Mouse (Mus musculus): ENCODE data around the gene Ltb4r2. TPM values are rescaled to one million over a fixed set of nuclear protein-coding genes. Genes with fewer than 3 reads are reported as not detected.

Ltb4r2 gene
- polyA plus RNA-seq, 1 experiment from 2014 or later, result 0.67 TPM

DNA sequence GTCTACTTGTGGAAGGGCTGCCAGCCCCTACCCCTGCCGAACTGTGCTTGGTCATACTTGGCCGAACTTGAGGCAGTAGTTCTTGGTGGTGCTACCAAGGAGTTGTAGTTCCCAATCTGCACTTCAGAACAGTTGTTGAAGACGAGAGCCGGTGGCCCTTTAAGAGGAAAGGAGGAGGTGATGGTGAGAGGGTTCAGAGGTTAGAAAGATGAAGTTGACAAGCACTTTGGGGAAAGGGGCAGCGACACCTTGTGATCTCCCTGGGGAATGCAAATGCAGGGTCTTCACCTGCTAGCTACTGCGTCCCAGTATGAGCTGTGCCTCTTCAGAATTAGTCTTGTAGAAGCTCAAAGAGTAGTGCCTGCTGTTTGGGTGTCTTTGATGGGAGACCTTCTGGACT is 24.0 kb downstream of the Ltb4r2 start:
- peaks cover 16% of the 10 kb centered on the region for H3K4me1 ChIP-seq
- no peak overlapping the region for H3K4me2 ChIP-seq
- H3K9me3 ChIP-seq, result no peaks in the 10 kb centered on the region
- no peak for ATAC-seq (replicated peaks)
- H3K4me3 ChIP-seq, result no peak overlapping the region
- no peak overlapping the region for H3K27ac ChIP-seq
- no peak overlapping the region for H3K9ac ChIP-seq
- 21% methylated on average over 6 of the region's 6 CpGs for WGBS
- peaks cover 85% of the 10 kb centered on the region for H3K27me3 ChIP-seq (replicated peaks)
- no peaks in the 10 kb centered on the region for H3K36me3 ChIP-seq (replicated peaks)

DNA sequence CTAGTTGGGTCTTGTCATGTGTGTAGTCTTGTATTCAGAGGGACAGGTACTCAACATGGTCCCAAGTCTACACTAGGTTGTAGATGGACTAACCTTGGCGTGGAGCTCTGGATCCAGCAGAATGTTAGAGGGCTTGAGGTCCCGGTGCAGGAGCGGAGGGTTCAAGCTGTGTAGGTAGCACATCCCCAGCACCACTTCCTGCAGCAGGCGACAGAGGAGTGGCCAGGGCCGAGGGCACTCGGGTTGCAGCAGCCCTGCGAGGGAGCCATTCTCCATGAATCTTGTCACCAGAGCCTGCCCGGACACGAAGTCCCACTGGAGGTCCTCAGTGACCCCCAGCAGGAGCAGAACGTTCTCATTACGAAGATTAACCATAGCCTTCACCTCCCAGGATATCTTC is 26.5 kb downstream of the Ltb4r2 start:
- Histone ChIP-seq H3K27ac (no peak overlapping the region), H3K27me3 (replicated peaks) (peaks cover 71% of the 10 kb centered on the region), H3K4me3 (no peak overlapping the region), H3K9me3 (no peaks in the 10 kb centered on the region), H3K36me3 (replicated peaks) (no peaks in the 10 kb centered on the region), H3K4me2 (no peak overlapping the region), H3K4me1 (peaks cover 11% of the 10 kb centered on the region), H3K9ac (no peak overlapping the region)
- no peak for ATAC-seq (replicated peaks)
- WGBS, result 33% methylated on average over 11 of the region's 11 CpGs

DNA sequence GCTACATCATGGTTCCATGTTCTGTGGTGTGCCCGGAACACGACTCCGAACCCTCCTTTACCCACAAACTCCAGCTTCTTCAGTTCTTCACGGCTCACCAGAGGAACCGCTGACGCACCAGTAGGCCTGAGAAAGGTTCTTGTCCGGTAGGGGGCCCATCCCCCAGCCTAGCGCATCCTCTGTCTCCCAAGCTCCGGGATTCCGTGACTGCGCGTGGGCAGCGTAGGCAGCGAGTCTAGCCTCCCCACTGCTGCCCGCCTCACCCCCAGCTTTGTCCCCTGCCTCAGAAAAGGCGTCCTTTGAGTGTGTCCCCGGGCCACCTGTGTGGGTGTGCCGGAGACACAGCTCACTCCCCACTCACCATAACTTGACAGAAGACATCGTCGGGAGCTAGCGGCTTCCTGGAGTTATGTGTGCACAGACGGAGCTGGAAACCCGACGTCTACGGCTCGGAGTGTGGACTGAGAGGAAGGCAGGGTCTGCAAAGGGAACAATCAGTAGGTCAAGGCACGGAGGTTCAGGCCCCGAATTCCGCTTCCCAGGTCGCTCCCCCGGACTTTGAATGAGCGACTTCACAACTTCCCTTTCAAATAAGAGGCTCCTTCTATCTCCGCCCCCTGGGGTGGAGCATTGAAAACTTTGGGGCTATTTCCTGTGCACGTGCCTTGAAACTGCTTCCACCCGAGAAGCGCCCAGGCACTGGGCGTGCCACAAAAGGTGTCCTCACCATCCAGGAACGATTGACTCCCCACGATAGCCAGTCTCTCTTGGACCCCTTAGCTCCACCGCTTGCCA is 27.2 kb downstream of the Ltb4r2 start, which contains the start of gene Ripk3:
Gene Ripk3, minus strand, starts transcription at position 610 of the 795 bp plus-strand sequence.
- 5% methylated on average over 40 of the region's 40 CpGs for WGBS
- H3K4me2 ChIP-seq, result peak within 1 kb of the TSS; percentile 39
- H3K4me1 ChIP-seq, result peaks cover 8% of the 10 kb centered on the region
- no peaks in the 10 kb centered on the region for H3K9me3 ChIP-seq
- no peak for ATAC-seq (replicated peaks)
- no peak within 1 kb of the TSS for H3K9ac ChIP-seq
- H3K36me3 ChIP-seq (replicated peaks), result no peaks in the 10 kb centered on the region
- H3K27ac ChIP-seq, result no peak within 1 kb of the TSS
- H3K4me3 ChIP-seq, result no peak within 1 kb of the TSS; the same call in 1 of the 2 replicates
- peaks cover 64% of the 10 kb centered on the region for H3K27me3 ChIP-seq (replicated peaks)

DNA sequence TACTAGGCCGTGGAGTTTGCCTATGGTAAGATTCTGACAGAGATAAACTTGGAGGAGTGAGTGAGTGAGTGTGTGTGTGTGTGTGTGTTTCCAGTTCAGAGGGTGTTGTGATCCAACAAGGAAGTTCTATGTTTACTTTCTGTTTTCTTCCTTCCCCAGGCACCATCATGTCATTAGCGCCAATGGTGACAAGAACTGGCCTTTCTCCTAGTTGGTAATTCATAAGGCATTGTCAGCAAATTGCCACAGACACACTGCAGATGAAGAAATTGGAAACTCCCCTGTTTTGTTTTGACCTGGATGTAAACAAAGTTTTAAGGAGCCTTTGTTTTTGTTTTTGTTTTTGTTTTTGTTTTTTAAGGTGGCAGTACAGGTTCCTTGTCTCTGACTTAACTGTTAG is 32.2 kb downstream of the Ltb4r2 start:
- H3K36me3 ChIP-seq (replicated peaks), result no peaks in the 10 kb centered on the region
- H3K4me3 ChIP-seq, result no peak overlapping the region
- peaks cover 15% of the 10 kb centered on the region for H3K27me3 ChIP-seq (replicated peaks)
- H3K9me3 ChIP-seq, result no peaks in the 10 kb centered on the region
- no peak for ATAC-seq (replicated peaks)
- no peaks in the 10 kb centered on the region for H3K4me1 ChIP-seq
- no peak overlapping the region for H3K9ac ChIP-seq
- H3K27ac ChIP-seq, result no peak overlapping the region
- WGBS, result 71% methylated on average over 2 of the region's 2 CpGs
- no peak overlapping the region for H3K4me2 ChIP-seq

DNA sequence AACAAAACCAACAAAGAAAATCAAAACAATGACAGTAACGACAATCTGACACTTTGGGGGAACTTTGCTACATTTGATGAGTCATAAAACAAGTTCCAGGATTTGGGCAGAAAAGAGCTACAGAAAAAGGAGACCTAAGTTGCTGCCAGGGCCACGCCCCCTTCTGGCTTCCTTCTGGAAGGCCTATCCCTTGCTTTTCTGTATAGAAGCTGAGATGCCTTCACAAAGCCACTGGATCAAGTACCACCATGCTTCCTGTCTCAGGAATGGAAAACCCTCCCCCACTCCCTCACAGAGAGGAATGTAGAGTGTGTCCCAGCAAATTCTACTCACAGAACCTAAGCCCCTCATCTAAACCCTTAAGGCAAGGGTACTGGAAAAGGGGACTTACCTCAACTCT is 32.7 kb downstream of the Ltb4r2 start:
- H3K36me3 ChIP-seq (replicated peaks), result no peaks in the 10 kb centered on the region
- no peaks in the 10 kb centered on the region for H3K4me1 ChIP-seq
- H3K27ac ChIP-seq, result no peak overlapping the region
- ATAC-seq (replicated peaks), result no peak
- no peaks in the 10 kb centered on the region for H3K9me3 ChIP-seq
- 68% methylated on average over 2 of the region's 2 CpGs for WGBS
- H3K9ac ChIP-seq, result no peak overlapping the region
- H3K27me3 ChIP-seq (replicated peaks), result peaks cover 10% of the 10 kb centered on the region
- H3K4me2 ChIP-seq, result no peak overlapping the region
- no peak overlapping the region for H3K4me3 ChIP-seq

DNA sequence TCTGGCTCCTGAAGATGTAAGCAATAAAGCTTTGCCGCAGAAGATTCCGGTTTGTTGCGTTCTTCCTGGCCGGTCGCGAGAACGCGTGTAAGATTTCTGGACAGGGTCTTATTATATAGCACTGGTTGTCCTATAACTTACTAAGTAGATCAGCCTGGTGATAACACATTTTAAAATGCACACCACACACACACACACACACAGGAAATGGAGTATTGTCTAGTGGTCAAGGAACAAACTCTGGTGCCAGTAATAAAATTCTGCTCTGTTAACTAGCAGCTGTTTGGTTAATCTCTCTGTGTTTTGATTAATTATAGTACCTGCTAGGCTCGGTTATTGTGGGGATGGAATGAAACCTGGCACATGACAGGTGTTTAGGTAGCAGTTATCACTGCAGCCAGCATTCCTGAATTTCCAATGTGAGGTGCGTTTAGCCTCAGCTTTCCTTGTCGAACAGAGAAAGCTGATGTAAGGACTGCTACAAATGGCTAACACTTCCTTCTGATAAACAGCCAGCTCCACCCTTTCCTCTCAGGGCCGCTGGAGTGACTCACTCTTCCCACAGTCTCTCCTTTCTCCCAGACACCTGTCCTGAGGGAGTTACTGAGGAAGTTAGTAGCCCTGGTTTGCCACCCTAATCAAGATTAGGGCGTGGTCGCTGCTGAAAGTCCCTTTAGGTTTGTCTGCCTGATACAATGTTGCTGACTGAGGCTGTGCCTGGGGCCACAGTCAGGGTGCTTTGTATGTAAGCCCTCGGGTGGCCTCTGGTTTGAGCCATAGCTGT is 34.3 kb downstream of the Ltb4r2 start:
- Histone ChIP-seq H3K4me2 (no peak overlapping the region), H3K9me3 (no peaks in the 10 kb centered on the region), H3K27ac (no peak overlapping the region), H3K36me3 (replicated peaks) (no peaks in the 10 kb centered on the region), H3K4me3 (no peak overlapping the region), H3K27me3 (replicated peaks) (no peaks in the 10 kb centered on the region), H3K9ac (no peak overlapping the region), H3K4me1 (no peaks in the 10 kb centered on the region)
- 85% methylated on average over 15 of the region's 15 CpGs for WGBS
- ATAC-seq (replicated peaks), result no peak

Other genes starting within 250 kb of the Ltb4r2 start
- 0.15 and 0.17 TPM in 2 replicates for gene Nrl, start 236.4 kb upstream of the Ltb4r2 start, polyA plus RNA-seq (2015; fragmentation: Nextera tagmentation; extraction: Ambion mirVana)
- gene Pck2, start 221.2 kb upstream of the Ltb4r2 start, polyA plus RNA-seq (2015; fragmentation: Nextera tagmentation; extraction: Ambion mirVana), result 25.4 and 28.0 TPM in 2 replicates
- gene Dcaf11, start 201.4 kb upstream of the Ltb4r2 start, polyA plus RNA-seq (2015; fragmentation: Nextera tagmentation; extraction: Ambion mirVana), result 129 and 135 TPM in 2 replicates
- gene A730061H03Rik, start 201.0 kb upstream of the Ltb4r2 start, polyA plus RNA-seq (2015; fragmentation: Nextera tagmentation; extraction: Ambion mirVana), result 1.4 TPM in 1 of 2 replicates, not detected in the other
- gene Fitm1, start 185.8 kb upstream of the Ltb4r2 start, polyA plus RNA-seq (2015; fragmentation: Nextera tagmentation; extraction: Ambion mirVana), result 0.23 TPM in 1 of 2 replicates, not detected in the other
- gene Psme1, start 183.3 kb upstream of the Ltb4r2 start, polyA plus RNA-seq (2015; fragmentation: Nextera tagmentation; extraction: Ambion mirVana), result 215 and 217 TPM in 2 replicates
- gene Emc9, start 176.1 kb upstream of the Ltb4r2 start, polyA plus RNA-seq (2015; fragmentation: Nextera tagmentation; extraction: Ambion mirVana), result 29.3 and 32.9 TPM in 2 replicates
- 150 and 184 TPM in 2 replicates for gene Psme2, start 170.3 kb upstream of the Ltb4r2 start, polyA plus RNA-seq (2015; fragmentation: Nextera tagmentation; extraction: Ambion mirVana)
- 23.0 and 24.2 TPM in 2 replicates for gene Rnf31, start 169.7 kb upstream of the Ltb4r2 start, polyA plus RNA-seq (2015; fragmentation: Nextera tagmentation; extraction: Ambion mirVana)
- 10.0 and 13.5 TPM in 2 replicates for gene Irf9, start 157.9 kb upstream of the Ltb4r2 start, polyA plus RNA-seq (2015; fragmentation: Nextera tagmentation; extraction: Ambion mirVana)
- gene Rec8, start 143.4 kb upstream of the Ltb4r2 start, polyA plus RNA-seq (2015; fragmentation: Nextera tagmentation; extraction: Ambion mirVana), result 6.5 and 6.6 TPM in 2 replicates
- gene Ipo4, start 125.5 kb upstream of the Ltb4r2 start, polyA plus RNA-seq (2015; fragmentation: Nextera tagmentation; extraction: Ambion mirVana), result 116 and 121 TPM in 2 replicates
- 0.79 and 1.1 TPM in 2 replicates for gene Gm49378, start 123.5 kb upstream of the Ltb4r2 start, polyA plus RNA-seq (2015; fragmentation: Nextera tagmentation; extraction: Ambion mirVana)
- gene Tm9sf1, start 117.6 kb upstream of the Ltb4r2 start, polyA plus RNA-seq (2015; fragmentation: Nextera tagmentation; extraction: Ambion mirVana), result 63.0 and 65.0 TPM in 2 replicates
- 0.41 and 0.43 TPM in 2 replicates for gene Tssk4, start 111.2 kb upstream of the Ltb4r2 start, polyA plus RNA-seq (2015; fragmentation: Nextera tagmentation; extraction: Ambion mirVana)
- gene Mdp1, start 100.9 kb upstream of the Ltb4r2 start, polyA plus RNA-seq (2015; fragmentation: Nextera tagmentation; extraction: Ambion mirVana), result 77.1 and 79.5 TPM in 2 replicates
- gene Gmpr2, start 89.5 kb upstream of the Ltb4r2 start, polyA plus RNA-seq (2015; fragmentation: Nextera tagmentation; extraction: Ambion mirVana), result 42.8 and 43.1 TPM in 2 replicates
- 531 and 550 TPM in 2 replicates for gene Nedd8, start 89.3 kb upstream of the Ltb4r2 start, polyA plus RNA-seq (2015; fragmentation: Nextera tagmentation; extraction: Ambion mirVana)
- gene Tinf2, start 79.6 kb upstream of the Ltb4r2 start, polyA plus RNA-seq (2015; fragmentation: Nextera tagmentation; extraction: Ambion mirVana), result 25.6 TPM in 2 replicates
- gene Tgm1, start 47.5 kb upstream of the Ltb4r2 start, polyA plus RNA-seq (2015; fragmentation: Nextera tagmentation; extraction: Ambion mirVana), result 0.20 and 0.27 TPM in 2 replicates
- gene Rabggta, start 39.2 kb upstream of the Ltb4r2 start, polyA plus RNA-seq (2015; fragmentation: Nextera tagmentation; extraction: Ambion mirVana), result 56.7 and 61.4 TPM in 2 replicates
- gene Dhrs1, start 15.7 kb upstream of the Ltb4r2 start, polyA plus RNA-seq (2015; fragmentation: Nextera tagmentation; extraction: Ambion mirVana), result 61.6 and 68.7 TPM in 2 replicates
- 28.7 and 31.8 TPM in 2 replicates for gene Nop9, start 15.7 kb upstream of the Ltb4r2 start, polyA plus RNA-seq (2015; fragmentation: Nextera tagmentation; extraction: Ambion mirVana)
- gene Cideb, start 3.0 kb upstream of the Ltb4r2 start, polyA plus RNA-seq (2015; fragmentation: Nextera tagmentation; extraction: Ambion mirVana), result 0.25 and 0.66 TPM in 2 replicates
- 0.41 and 0.59 TPM in 2 replicates for gene Ltb4r1, start 4.5 kb downstream of the Ltb4r2 start, polyA plus RNA-seq (2015; fragmentation: Nextera tagmentation; extraction: Ambion mirVana)
- gene Adcy4, start 22.7 kb downstream of the Ltb4r2 start, polyA plus RNA-seq (2015; fragmentation: Nextera tagmentation; extraction: Ambion mirVana), result 5.7 and 6.2 TPM in 2 replicates
- 2.3 and 2.7 TPM in 2 replicates for gene Ripk3, start 27.4 kb downstream of the Ltb4r2 start, polyA plus RNA-seq (2015; fragmentation: Nextera tagmentation; extraction: Ambion mirVana)
- gene Nfatc4, start 61.7 kb downstream of the Ltb4r2 start, polyA plus RNA-seq (2015; fragmentation: Nextera tagmentation; extraction: Ambion mirVana), result 8.4 and 10.8 TPM in 2 replicates
- 12.4 and 13.6 TPM in 2 replicates for gene Nynrin, start 92.6 kb downstream of the Ltb4r2 start, polyA plus RNA-seq (2015; fragmentation: Nextera tagmentation; extraction: Ambion mirVana)
- gene Cbln3, start 123.0 kb downstream of the Ltb4r2 start, polyA plus RNA-seq (2015; fragmentation: Nextera tagmentation; extraction: Ambion mirVana), result 0.19 and 0.20 TPM in 2 replicates
- 10.9 and 11.4 TPM in 2 replicates for gene Khnyn, start 123.5 kb downstream of the Ltb4r2 start, polyA plus RNA-seq (2015; fragmentation: Nextera tagmentation; extraction: Ambion mirVana)
- gene Sdr39u1, start 138.9 kb downstream of the Ltb4r2 start, polyA plus RNA-seq (2015; fragmentation: Nextera tagmentation; extraction: Ambion mirVana), result 169 and 175 TPM in 2 replicates
- 0.37 and 1.6 TPM in 2 replicates for gene Cma1, start 183.2 kb downstream of the Ltb4r2 start, polyA plus RNA-seq (2015; fragmentation: Nextera tagmentation; extraction: Ambion mirVana)
- not detected in 2 replicates for gene Cma2, start 189.6 kb downstream of the Ltb4r2 start, polyA plus RNA-seq (2015; fragmentation: Nextera tagmentation; extraction: Ambion mirVana)